In genomic region chr3:51974601-51975000, GRCm38 (mm10) we compare ENCODE assay signal across 22 mouse cellular contexts.
"Had no signal": no experiment of that assay in that cellular context is flagged by ENCODE, and none has a peak within 500 bp of the region (broad histone marks: within the 10 kb centered on the region; RNA-seq: fewer than 3 reads in every experiment).

No protein-coding gene starts in this region.

- H3K4me3 ChIP-seq: kidney, embryonic 15.5 days; limb, embryonic 10.5 days; limb, embryonic 13.5 days; liver, embryonic 12.5 days; liver, embryonic 15.5 days; lung, embryonic 15.5 days; midbrain, embryonic 12.5 days; midbrain, embryonic 15.5 days; neural tube, embryonic 12.5 days; neural tube, embryonic 15.5 days had no signal

- DNase-seq: kidney, adult 8-10 months; kidney, postnatal 10 days; kidney, postnatal 36 days; liver; lung, adult 18-20 months; lung, postnatal 10 days; lung, postnatal 36 days; right cerebral cortex, adult 18-20 months; right cerebral cortex, postnatal 14 days; right cerebral cortex, postnatal 4 days; thymus, postnatal 36 days had no signal

- H3K36me3 ChIP-seq: kidney, embryonic 15.5 days; limb, embryonic 10.5 days; limb, embryonic 13.5 days; liver, embryonic 12.5 days; liver, embryonic 15.5 days; lung, embryonic 15.5 days; midbrain, embryonic 12.5 days; midbrain, embryonic 15.5 days; neural tube, embryonic 12.5 days; neural tube, embryonic 15.5 days had no signal

- H3K27ac ChIP-seq: kidney, embryonic 15.5 days; limb, embryonic 10.5 days; limb, embryonic 13.5 days; liver, embryonic 12.5 days; liver, embryonic 15.5 days; lung, embryonic 15.5 days; midbrain, embryonic 12.5 days; midbrain, embryonic 15.5 days; neural tube, embryonic 12.5 days; neural tube, embryonic 15.5 days; stomach, postnatal 0 days had no signal

- H3K27me3 ChIP-seq: kidney, embryonic 15.5 days; limb, embryonic 13.5 days; liver, embryonic 12.5 days; liver, embryonic 15.5 days; lung, embryonic 15.5 days; midbrain, embryonic 12.5 days; midbrain, embryonic 15.5 days; neural tube, embryonic 12.5 days; neural tube, embryonic 15.5 days had no signal

- H3K4me1 ChIP-seq: limb, embryonic 13.5 days; midbrain, embryonic 12.5 days; midbrain, embryonic 15.5 days; neural tube, embryonic 15.5 days had no signal
